Mouse (Mus musculus) forebrain, embryonic 16.5 days (tissue): ENCODE results near the gene Satb2. TPM values are rescaled to one million over a fixed set of nuclear protein-coding genes. Genes with fewer than 3 reads are reported as not detected.

Experiments used
- ATAC-seq: fragments of 200-750 bp; cut with Nextera tagmentation; 2 replicates; pipeline ENCODE4 v1.8.0; 2017; ENCODE audit warnings: mild to moderate bottlenecking, moderate library complexity
- H3K27ac ChIP-seq: fragments of 300-500 bp; sonication (generic); 2 replicates; pipeline ENCODE4 v1.5.1; 2014; ENCODE audit warnings: low read length, control low read depth
- H3K27me3 ChIP-seq: fragments of 300-500 bp; sonication (generic); replicated peaks from 2 replicates; pipeline ENCODE4 v1.6.1; 2014; ENCODE audit warnings: low read length; ENCODE audit not compliant: control insufficient read depth, insufficient read depth
- H3K36me3 ChIP-seq: fragments of 300-500 bp; sonication (generic); 2 replicates; pipeline ENCODE4 v1.6.1; 2014; ENCODE audit not compliant: control insufficient read depth, insufficient read depth
- H3K4me1 ChIP-seq: fragments of 300-500 bp; sonication (generic); replicated peaks from 2 replicates; pipeline ENCODE4 v1.6.1; 2014; ENCODE audit warnings: low read length; ENCODE audit not compliant: control insufficient read depth, insufficient read depth
- H3K4me2 ChIP-seq: fragments of 300-500 bp; sonication (generic); 2 replicates; pipeline ENCODE4 v1.6.1; 2014; ENCODE audit warnings: mild to moderate bottlenecking, low read length, control low read depth
- H3K4me3 ChIP-seq: fragments of 300-500 bp; sonication (generic); replicated peaks from 2 replicates; pipeline ENCODE4 v1.5.1; 2014; ENCODE audit warnings: mild to moderate bottlenecking, low read length, control low read depth
- H3K9ac ChIP-seq: fragments of 300-500 bp; sonication (generic); replicated peaks from 2 replicates; pipeline ENCODE4 v1.6.1; 2014; ENCODE audit warnings: low read depth, low read length, control low read depth
- H3K9me3 ChIP-seq: fragments of 300-500 bp; sonication (generic); 2 replicates; pipeline ENCODE4 v1.6.1; 2016; ENCODE audit warnings: low read length; ENCODE audit not compliant: control insufficient read depth
- WGBS: fragments of 180-500 bp; shearing (Covaris S2); extraction: QIAGEN DNeasy Blood & Tissue Kit; methylation state at CpG from one replicate; pipeline ENCODE4 v1.1.7; 2014; 5-methylcytosine and 5-hydroxymethylcytosine counted together
- microRNA-seq: library from miRNA; unstranded; fragments of <30 nt; microRNA quantifications from one replicate; pipeline ENCODE4, GENCODE M21; 2017
- polyA plus RNA-seq: library from polyadenylated mRNA; unstranded; fragments of >200 nt; fragmentation: Nextera tagmentation; extraction: Ambion mirVana; gene quantifications from 2 replicates; pipeline ENCODE4 v1.2.1, GENCODE M21; 2015

Satb2 gene
- polyA plus RNA-seq, 1 experiment from 2014 or later: 74.5 TPM

DNA sequence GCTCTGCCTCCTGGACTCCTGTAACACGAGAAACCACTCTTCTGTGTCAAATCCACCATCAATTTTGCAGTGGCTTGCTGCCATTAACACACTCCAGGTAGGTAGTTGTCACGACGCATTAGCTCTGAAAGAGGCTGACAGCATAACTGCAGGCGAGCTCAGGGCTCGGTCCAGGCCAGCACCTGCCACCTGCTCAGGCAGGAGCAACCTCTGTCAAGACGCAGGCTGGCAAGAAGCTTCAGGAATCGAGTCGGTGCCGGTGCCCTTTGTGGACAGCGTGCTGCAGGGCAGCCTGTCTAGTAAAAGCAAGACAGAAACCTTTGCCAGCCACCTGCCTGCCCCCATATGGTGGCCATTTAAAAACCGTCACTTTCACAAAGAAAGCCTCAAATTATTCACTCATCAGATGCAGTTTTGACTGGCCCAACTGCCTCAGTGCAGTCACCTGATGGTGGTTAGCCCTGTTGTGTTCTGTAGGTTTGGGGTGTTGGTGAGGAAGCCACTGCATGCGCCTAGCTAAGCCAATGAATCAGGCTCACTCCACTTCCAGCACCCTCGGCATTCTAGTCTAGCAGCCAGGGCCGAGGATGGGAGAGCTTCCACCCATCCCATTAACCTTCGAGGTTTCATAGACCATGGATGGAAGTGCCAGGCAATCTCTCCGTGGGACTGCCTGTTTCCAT, 228.7 kb downstream of the Satb2 start:
- Histone ChIP-seq H3K4me1 (peaks cover 4% of the 10 kb centered on the region; the same call in 1 of the 2 replicates), H3K27me3 (no peaks in the 10 kb centered on the region), H3K27ac (peak overlapping the region; percentile 54), H3K9me3 (no peaks in the 10 kb centered on the region), H3K36me3 (no peaks in the 10 kb centered on the region), H3K4me3 (no peak overlapping the region), H3K4me2 (no peak overlapping the region), H3K9ac (no peak overlapping the region)
- peak; percentile 91 for ATAC-seq
- 65% methylated on average over 16 of the region's 16 CpGs for WGBS

DNA sequence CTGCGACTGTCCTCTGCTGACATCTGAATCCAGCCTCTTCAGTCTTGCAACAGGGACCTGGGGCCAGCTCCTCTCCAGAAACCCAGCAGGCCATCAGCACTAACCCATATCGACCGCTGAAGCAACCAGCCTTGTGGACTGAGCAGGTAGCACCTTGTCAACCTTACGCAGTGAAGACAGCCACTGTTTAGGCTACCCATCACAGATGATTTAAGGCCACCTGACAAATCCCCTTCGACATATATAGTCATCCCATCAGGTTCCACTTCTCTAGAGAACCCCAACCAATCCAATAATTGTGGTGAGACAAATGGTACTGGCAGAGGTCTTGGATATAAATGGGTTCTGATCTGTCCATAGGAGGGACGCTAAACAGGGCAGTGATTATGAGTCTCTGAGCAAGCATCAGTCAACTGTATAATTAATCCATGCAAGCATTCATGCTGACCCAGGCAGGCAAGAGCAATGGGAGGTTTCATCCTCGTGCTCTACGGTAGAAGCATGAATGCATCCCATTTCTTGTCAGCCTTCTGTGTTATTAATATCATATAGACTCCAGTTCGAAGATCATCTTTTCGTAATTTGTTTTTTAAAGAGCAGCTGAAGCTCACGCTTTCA, 229.5 kb downstream of the Satb2 start:
- whole genome bisulfite sequencing: 89% methylated on average over 11 of the region's 11 CpGs
- no peaks in the 10 kb centered on the region for H3K27me3 ChIP-seq
- no peak overlapping the region for H3K4me2 ChIP-seq
- no peak overlapping the region for H3K9ac ChIP-seq
- H3K4me3 ChIP-seq: no peak overlapping the region
- ATAC-seq: no peak
- no peaks in the 10 kb centered on the region for H3K9me3 ChIP-seq
- no peaks in the 10 kb centered on the region for H3K36me3 ChIP-seq
- H3K27ac ChIP-seq: peak overlapping the region; percentile 54; the same call in 1 of the 2 replicates
- H3K4me1 ChIP-seq: peaks cover 4% of the 10 kb centered on the region; the same call in 1 of the 2 replicates

Small RNAs within 50 kb of the gene (microRNA-seq; reads per million reads assigned to microRNA genes)
- gene Gm23943: not detected
